Mouse (Mus musculus): ENCODE results near the gene Chfr. TPM values are rescaled to one million over a fixed set of nuclear protein-coding genes. Genes with fewer than 3 reads are reported as not detected.
"Not testable (repeated sequence)": the region's sequence is repeated elsewhere in the genome, so short reads cannot be mapped to it uniquely, and the experiment has no call there.

The Chfr gene
- polyA plus RNA-seq, 1 experiment from 2014 or later, result 91.7 TPM

GRCm38 (mm10) chr5:110102853-110103625 lies 32.6 kb upstream of the Chfr start:
- 95% methylated on average over 19 of the region's 19 CpGs for WGBS
- Histone ChIP-seq H3K27me3 (replicated peaks) (no peaks in the 10 kb centered on the region), H3K9ac (no peak overlapping the region), H3K4me2 (no peak overlapping the region), H3K9me3 (no peaks in the 10 kb centered on the region), H3K27ac (no peak overlapping the region), H3K36me3 (replicated peaks) (peaks cover 28% of the 10 kb centered on the region), H3K4me3 (no peak overlapping the region), H3K4me1 (peaks cover 36% of the 10 kb centered on the region)
- no peak for ATAC-seq (replicated peaks)

GRCm38 (mm10) chr5:110103901-110104615 lies 31.6 kb upstream of the Chfr start:
- Histone ChIP-seq H3K36me3 (replicated peaks) (peaks cover 28% of the 10 kb centered on the region), H3K9me3 (no peaks in the 10 kb centered on the region), H3K9ac (no peak overlapping the region), H3K27me3 (replicated peaks) (no peaks in the 10 kb centered on the region), H3K4me1 (peaks cover 36% of the 10 kb centered on the region), H3K4me2 (no peak overlapping the region), H3K4me3 (no peak overlapping the region), H3K27ac (no peak overlapping the region)
- WGBS, result 95% methylated on average over 27 of the region's 27 CpGs
- no peak for ATAC-seq (replicated peaks)

GRCm38 (mm10) chr5:110104616-110105380 lies 30.8 kb upstream of the Chfr start:
- H3K36me3 ChIP-seq (replicated peaks), result peaks cover 28% of the 10 kb centered on the region
- H3K4me1 ChIP-seq, result peaks cover 36% of the 10 kb centered on the region
- no peaks in the 10 kb centered on the region for H3K9me3 ChIP-seq
- H3K4me3 ChIP-seq, result no peak overlapping the region
- no peak overlapping the region for H3K27ac ChIP-seq
- WGBS, result 96% methylated on average over 36 of the region's 36 CpGs
- no peak overlapping the region for H3K4me2 ChIP-seq
- H3K27me3 ChIP-seq (replicated peaks), result no peaks in the 10 kb centered on the region
- ATAC-seq (replicated peaks), result no peak
- no peak overlapping the region for H3K9ac ChIP-seq

- ATAC-seq (replicated peaks), result no peak
- 94% methylated on average over 26 of the region's 26 CpGs for WGBS
- Histone ChIP-seq H3K36me3 (replicated peaks) (peaks cover 28% of the 10 kb centered on the region), H3K9me3 (no peaks in the 10 kb centered on the region), H3K4me1 (peaks cover 32% of the 10 kb centered on the region), H3K4me3 (peak overlapping the region; percentile 74), H3K4me2 (peak overlapping the region; percentile 93), H3K27ac (no peak overlapping the region), H3K27me3 (replicated peaks) (no peaks in the 10 kb centered on the region), H3K9ac (peak overlapping the region; percentile 72)
Measured at GRCm38 (mm10) chr5:110106140-110106871, 29.3 kb upstream of the Chfr start.

- Histone ChIP-seq H3K27ac (peak overlapping the region; percentile 97), H3K4me3 (peak overlapping the region; percentile 74), H3K9ac (peak overlapping the region; percentile 72), H3K27me3 (replicated peaks) (no peaks in the 10 kb centered on the region), H3K36me3 (replicated peaks) (peaks cover 34% of the 10 kb centered on the region), H3K4me2 (peak overlapping the region; percentile 93), H3K4me1 (peaks cover 24% of the 10 kb centered on the region), H3K9me3 (no peaks in the 10 kb centered on the region)
- peak; percentile 19 for ATAC-seq (replicated peaks)
- 17% methylated on average over 41 of the region's 41 CpGs for WGBS
Measured at GRCm38 (mm10) chr5:110106901-110107564, 28.6 kb upstream of the Chfr start.

- peak within 1 kb of the TSS; percentile 93 for H3K4me2 ChIP-seq
- peak within 1 kb of the TSS; percentile 97 for H3K27ac ChIP-seq
- peaks cover 38% of the 10 kb centered on the region for H3K36me3 ChIP-seq (replicated peaks)
- H3K4me3 ChIP-seq, result peak within 1 kb of the TSS; percentile 74
- WGBS, result 0% methylated on average over 70 of the region's 71 CpGs
- peaks cover 21% of the 10 kb centered on the region for H3K4me1 ChIP-seq
- peak; percentile 81 for ATAC-seq (replicated peaks)
- H3K27me3 ChIP-seq (replicated peaks), result no peaks in the 10 kb centered on the region
- no peaks in the 10 kb centered on the region for H3K9me3 ChIP-seq
- peak within 1 kb of the TSS; percentile 72 for H3K9ac ChIP-seq
Measured at GRCm38 (mm10) chr5:110107581-110108304, 27.9 kb upstream of the Chfr start, which contains the start of gene Gtpbp6. Gene Gtpbp6 (minus strand): TSS chr5:110108197.

GRCm38 (mm10) chr5:110108305-110108628 lies 27.4 kb upstream of the Chfr start:
- H3K4me1 ChIP-seq, result peaks cover 21% of the 10 kb centered on the region
- H3K4me2 ChIP-seq, result peak overlapping the region; percentile 93
- H3K9ac ChIP-seq, result peak overlapping the region; percentile 72; the same call in 1 of the 2 replicates
- peak overlapping the region; percentile 97 for H3K27ac ChIP-seq
- H3K36me3 ChIP-seq (replicated peaks), result peaks cover 39% of the 10 kb centered on the region
- no peaks in the 10 kb centered on the region for H3K27me3 ChIP-seq (replicated peaks)
- ATAC-seq (replicated peaks), result no peak
- no peaks in the 10 kb centered on the region for H3K9me3 ChIP-seq
- H3K4me3 ChIP-seq, result peak overlapping the region; percentile 74
- under 1% methylated on average over 7 of the region's 7 CpGs for WGBS

GRCm38 (mm10) chr5:110109991-110110441 lies 25.6 kb upstream of the Chfr start, which contains the start of gene Zfp605:
Gene Zfp605 (plus strand): TSS chr5:110110092.
- peak; percentile 71 for ATAC-seq (replicated peaks)
- H3K9ac ChIP-seq, result peak within 1 kb of the TSS; percentile 68
- H3K27me3 ChIP-seq (replicated peaks), result no peaks in the 10 kb centered on the region
- H3K4me3 ChIP-seq, result peak within 1 kb of the TSS; percentile 71
- H3K4me2 ChIP-seq, result peak within 1 kb of the TSS; percentile 55
- H3K27ac ChIP-seq, result peak within 1 kb of the TSS; percentile 96
- H3K4me1 ChIP-seq, result peaks cover 21% of the 10 kb centered on the region
- under 1% methylated on average over 12 of the region's 12 CpGs for WGBS
- no peaks in the 10 kb centered on the region for H3K9me3 ChIP-seq
- peaks cover 32% of the 10 kb centered on the region for H3K36me3 ChIP-seq (replicated peaks)

GRCm38 (mm10) chr5:110122380-110122779 lies 13.3 kb upstream of the Chfr start:
- WGBS, result 84% methylated on average over 3 of the region's 3 CpGs
- H3K36me3 ChIP-seq (replicated peaks), result peaks cover 37% of the 10 kb centered on the region
- not testable (repeated sequence) for H3K9ac ChIP-seq; H3K27me3 ChIP-seq (replicated peaks); H3K9me3 ChIP-seq; ATAC-seq (replicated peaks); H3K4me1 ChIP-seq; H3K4me3 ChIP-seq; H3K27ac ChIP-seq; H3K4me2 ChIP-seq

- Histone ChIP-seq H3K4me2 (peak overlapping the region; percentile 79), H3K4me1 (peaks cover 14% of the 10 kb centered on the region), H3K9me3 (no peaks in the 10 kb centered on the region), H3K27ac (peak overlapping the region; percentile 83), H3K4me3 (peak overlapping the region; percentile 91), H3K9ac (peak overlapping the region; percentile 88), H3K27me3 (replicated peaks) (no peaks in the 10 kb centered on the region), H3K36me3 (replicated peaks) (0 out of 2 replicates have a peak, but pooled peaks cover 7% of the 10 kb centered on the region)
- WGBS, result 6% methylated on average over 18 of the region's 18 CpGs
- peak; percentile 63 for ATAC-seq (replicated peaks)
Measured at GRCm38 (mm10) chr5:110136087-110136464, 434 bp downstream of the Chfr start.
